8 mouse cellular contexts compared by ENCODE assay signal in genomic region chr7:114414421-114415335, GRCm38 (mm10). TPM values are rescaled to one million over a fixed set of nuclear protein-coding genes. Genes with fewer than 3 reads are reported as not detected.
DNase-seq lines count a peak whose midpoint lies in the region; ATAC-seq and TF ChIP-seq lines count a peak whose summit lies in the region.

Pde3b (plus strand) TSS chr7:114415281.

- H3K4me1 ChIP-seq in hindbrain, embryonic 15.5 days (replicated peaks) = peaks cover 25% of the 10 kb centered on the region

- no peak for TF ChIP-seq CTCF in gastrocnemius, adult 2 months (IDR thresholded peaks at IDR 0.05)

- intact Hi-C loops in gastrocnemius, adult 2 months (cut with DNase I) = loop anchor here (5.0 to 10.0 kb wide), 2 partner anchors 92 to 120 kb away; no protein-coding TSS in a partner anchor

- H3K4me3 ChIP-seq in gastrocnemius, adult 2 months = peak within 1 kb of the TSS; percentile 87
- peak within 1 kb of the TSS; percentile 85 for H3K4me3 ChIP-seq in hindbrain, embryonic 15.5 days

- peak; percentile 82 for ATAC-seq in hindbrain, embryonic 15.5 days (ENCODE audit: low FRiP score, low read depth)

- no peaks in the 10 kb centered on the region for H3K27me3 ChIP-seq in hindbrain, embryonic 15.5 days

- DNase-seq in R1 (ENCODE audit: low read depth, low spot score) = peak; percentile 66
- peak; percentile 73 for DNase-seq in cerebellum, adult 9-10 months
- DNase-seq in gastrocnemius, adult 2 months = peak; percentile 80
- DNase-seq in left cerebral cortex, adult 18-20 months (ENCODE audit: low spot score in 2 of 2) = peak; percentile 48 to 69
- peak; percentile 63 for DNase-seq in lung, postnatal 36 days
- peak; percentile 26 to 33 for DNase-seq in right cerebral cortex, adult 2 months (ENCODE audit: low spot score in 2 of 2)
- peak; percentile 56 for DNase-seq in urinary bladder, postnatal 25 days (ENCODE audit: low spot score)

- WGBS in hindbrain, embryonic 15.5 days = under 1% methylated on average over 50 of the region's 70 CpGs

- H3K36me3 ChIP-seq in hindbrain, embryonic 15.5 days = no peaks in the 10 kb centered on the region

- H3K4me2 ChIP-seq in hindbrain, embryonic 15.5 days = peak within 1 kb of the TSS; percentile 78

- H3K9me3 ChIP-seq in hindbrain, embryonic 15.5 days = no peaks in the 10 kb centered on the region

- H3K9ac ChIP-seq in hindbrain, embryonic 15.5 days = peak within 1 kb of the TSS; percentile 91

- peak within 1 kb of the TSS; percentile 79 for H3K27ac ChIP-seq in gastrocnemius, adult 2 months
- peak within 1 kb of the TSS; percentile 96 for H3K27ac ChIP-seq in hindbrain, embryonic 15.5 days (replicated peaks)

RNA-seq across cellular contexts. Expression of gene Pde3b, which starts in this region (rescaled TPM):
- 1 to 10 TPM; 3.2 to 4.7 TPM for total RNA-seq in gastrocnemius, adult 2 months (2021)
- polyA plus RNA-seq in hindbrain, embryonic 15.5 days (2015; fragmentation: Nextera tagmentation; extraction: Ambion mirVana) = 4.4 TPM in 2 replicates
- total RNA-seq in left cerebral cortex, adult 18-20 months (2021) = 1 to 10 TPM; 7.7 to 8.3 TPM

Comparison
In these comparisons a context has a peak if more than half of its experiments do, and no peak if none do; other contexts are left out.
1. Peak in every context shown above with its lines: DNase-seq, ATAC-seq, H3K4me3 ChIP-seq and H3K27ac ChIP-seq.
2. DNase-seq: peak in every context shown above with its lines; median percentile 80 in gastrocnemius, adult 2 months; 73 in cerebellum, adult 9-10 months; 66 in R1; 63 in lung, postnatal 36 days; 58 in left cerebral cortex, adult 18-20 months; 56 in urinary bladder, postnatal 25 days; 30 in right cerebral cortex, adult 2 months.